Mouse (Mus musculus): Measurements from ENCODE around the gene Car1. TPM values are rescaled to one million over a fixed set of nuclear protein-coding genes. Genes with fewer than 3 reads are reported as not detected.
"Not testable (repeated sequence)": the region's sequence is repeated elsewhere in the genome, so short reads cannot be mapped to it uniquely, and the experiment has no call there.

Car1 gene
- polyA plus RNA-seq, 1 experiment: not detected

GRCm38 (mm10) chr3:14786551-14787079, 21.6 kb downstream of the Car1 start:
- no peak overlapping the region for H3K27ac ChIP-seq (ENCODE audit: insufficient read depth, low read length)
- no peak overlapping the region for H3K4me3 ChIP-seq (ENCODE audit: insufficient read depth, low read length)
- no peak for TF ChIP-seq CTCF (IDR thresholded peaks at IDR 0.05; ENCODE audit: borderline replicate concordance, insufficient read depth, low read length)
- TF ChIP-seq POLR2A (IDR thresholded peaks at IDR 0.05; ENCODE audit: low read depth, low read length): no peak
- no peaks in the 10 kb centered on the region for H3K4me1 ChIP-seq (ENCODE audit: control insufficient read depth, insufficient read depth, low read length)

GRCm38 (mm10) chr3:14785353-14785752, 22.8 kb downstream of the Car1 start:
- Histone ChIP-seq H3K4me1 (ENCODE audit: control insufficient read depth, insufficient read depth, low read length) (no peaks in the 10 kb centered on the region), H3K27ac (ENCODE audit: insufficient read depth, low read length) (no peak overlapping the region), H3K4me3 (ENCODE audit: insufficient read depth, low read length) (no peak overlapping the region)
- TF ChIP-seq POLR2A (IDR thresholded peaks at IDR 0.05; ENCODE audit: low read depth, low read length): no peak
- TF ChIP-seq CTCF (IDR thresholded peaks at IDR 0.05; ENCODE audit: borderline replicate concordance, insufficient read depth, low read length): no peak

DNA sequence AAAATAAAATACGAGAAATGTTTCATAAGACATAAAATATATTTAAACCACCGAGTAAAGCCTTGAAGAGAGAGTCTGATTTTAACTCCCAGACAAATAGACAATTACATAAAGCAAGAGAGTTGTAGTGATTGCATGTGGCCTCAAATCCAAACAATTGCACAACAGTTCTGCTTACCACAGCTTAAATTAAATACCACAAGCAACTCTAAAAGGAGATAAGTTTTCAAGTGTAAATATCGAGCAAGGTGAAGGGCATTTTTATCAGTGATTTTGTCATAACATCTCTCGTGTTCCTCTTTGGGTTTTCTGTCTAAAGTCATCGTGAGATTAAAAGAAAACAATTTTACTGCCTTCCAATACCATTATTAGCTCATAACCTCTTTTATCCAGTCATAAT, 25.0 kb downstream of the Car1 start:
- not testable (repeated sequence) for H3K27ac ChIP-seq (ENCODE audit: insufficient read depth, low read length); H3K4me1 ChIP-seq (ENCODE audit: control insufficient read depth, insufficient read depth, low read length); H3K4me3 ChIP-seq (ENCODE audit: insufficient read depth, low read length)

DNA sequence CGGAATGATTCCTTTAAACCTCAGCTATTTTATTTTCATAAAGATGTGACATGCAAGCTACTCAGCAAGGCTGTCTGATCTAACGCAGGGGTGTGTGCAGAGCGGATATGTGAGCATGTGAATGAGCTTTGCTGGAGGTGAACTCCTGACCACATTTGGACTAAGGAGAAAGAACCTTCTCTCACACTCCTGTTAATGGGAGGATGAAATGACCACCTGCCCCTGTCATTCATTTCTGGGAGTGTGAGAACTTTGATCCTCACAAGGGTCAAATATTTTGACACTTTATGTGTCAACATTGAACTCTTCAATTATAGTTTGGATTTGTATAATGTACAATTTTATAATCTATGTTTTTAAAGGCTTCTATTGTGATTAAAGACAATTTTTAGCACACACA, 25.8 kb downstream of the Car1 start:
- H3K27ac ChIP-seq (ENCODE audit: insufficient read depth, low read length); H3K4me3 ChIP-seq (ENCODE audit: insufficient read depth, low read length); H3K4me1 ChIP-seq (ENCODE audit: control insufficient read depth, insufficient read depth, low read length): not testable (repeated sequence)

- Histone ChIP-seq H3K4me3 (ENCODE audit: insufficient read depth, low read length) (no peak overlapping the region), H3K4me1 (ENCODE audit: control insufficient read depth, insufficient read depth, low read length) (no peaks in the 10 kb centered on the region), H3K27ac (ENCODE audit: insufficient read depth, low read length) (no peak overlapping the region)
- TF ChIP-seq POLR2A (IDR thresholded peaks at IDR 0.05; ENCODE audit: low read depth, low read length): no peak
- no peak for TF ChIP-seq CTCF (IDR thresholded peaks at IDR 0.05; ENCODE audit: borderline replicate concordance, insufficient read depth, low read length)
These were observed 28.0 kb downstream of the Car1 start for GRCm38 (mm10) chr3:14780212-14780611.

- not testable (repeated sequence) for H3K27ac ChIP-seq (ENCODE audit: insufficient read depth, low read length); H3K4me1 ChIP-seq (ENCODE audit: control insufficient read depth, insufficient read depth, low read length); H3K4me3 ChIP-seq (ENCODE audit: insufficient read depth, low read length)
These were observed 31.5 kb downstream of the Car1 start for GRCm38 (mm10) chr3:14776497-14777162.

DNA sequence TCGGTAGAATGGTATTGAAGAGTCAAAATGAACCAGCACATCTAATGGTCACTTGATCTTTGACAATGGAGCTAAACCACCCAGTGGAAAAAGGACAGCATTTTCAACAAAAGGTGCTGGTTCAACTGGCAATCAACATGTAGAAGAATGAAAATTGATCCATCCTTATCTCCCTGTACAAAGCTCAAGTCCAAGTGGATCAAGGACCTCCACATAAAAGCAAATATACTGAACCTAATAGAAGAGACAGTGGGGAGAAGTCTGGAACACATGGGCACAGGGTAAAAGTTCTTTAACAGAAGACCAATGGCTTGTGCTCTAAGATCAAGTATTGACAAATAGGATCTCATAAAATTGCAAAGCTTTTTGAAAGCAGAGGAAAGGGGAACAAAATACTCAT, 33.6 kb downstream of the Car1 start:
- H3K27ac ChIP-seq (ENCODE audit: insufficient read depth, low read length); H3K4me3 ChIP-seq (ENCODE audit: insufficient read depth, low read length); H3K4me1 ChIP-seq (ENCODE audit: control insufficient read depth, insufficient read depth, low read length): not testable (repeated sequence)

DNA sequence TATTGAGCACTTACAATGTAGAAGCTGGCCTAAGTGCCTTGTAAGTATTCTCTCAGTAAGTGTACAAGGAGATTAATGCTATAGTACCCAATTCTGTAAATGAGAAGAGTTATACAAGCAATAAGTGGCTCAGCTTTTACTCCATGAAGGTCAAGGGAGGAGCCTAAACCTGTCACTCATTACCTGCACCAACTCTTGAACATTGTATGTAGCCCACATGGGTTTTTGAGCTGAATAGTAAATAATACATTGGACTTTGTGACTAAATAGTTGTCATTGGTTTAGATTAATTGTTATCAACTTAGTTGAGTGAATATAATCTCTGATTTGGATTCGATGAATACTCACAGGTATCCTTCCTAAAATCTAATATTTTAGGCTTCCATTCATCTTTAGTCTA, 35.7 kb downstream of the Car1 start:
- H3K4me3 ChIP-seq (ENCODE audit: insufficient read depth, low read length); H3K4me1 ChIP-seq (ENCODE audit: control insufficient read depth, insufficient read depth, low read length); H3K27ac ChIP-seq (ENCODE audit: insufficient read depth, low read length): not testable (repeated sequence)

DNA sequence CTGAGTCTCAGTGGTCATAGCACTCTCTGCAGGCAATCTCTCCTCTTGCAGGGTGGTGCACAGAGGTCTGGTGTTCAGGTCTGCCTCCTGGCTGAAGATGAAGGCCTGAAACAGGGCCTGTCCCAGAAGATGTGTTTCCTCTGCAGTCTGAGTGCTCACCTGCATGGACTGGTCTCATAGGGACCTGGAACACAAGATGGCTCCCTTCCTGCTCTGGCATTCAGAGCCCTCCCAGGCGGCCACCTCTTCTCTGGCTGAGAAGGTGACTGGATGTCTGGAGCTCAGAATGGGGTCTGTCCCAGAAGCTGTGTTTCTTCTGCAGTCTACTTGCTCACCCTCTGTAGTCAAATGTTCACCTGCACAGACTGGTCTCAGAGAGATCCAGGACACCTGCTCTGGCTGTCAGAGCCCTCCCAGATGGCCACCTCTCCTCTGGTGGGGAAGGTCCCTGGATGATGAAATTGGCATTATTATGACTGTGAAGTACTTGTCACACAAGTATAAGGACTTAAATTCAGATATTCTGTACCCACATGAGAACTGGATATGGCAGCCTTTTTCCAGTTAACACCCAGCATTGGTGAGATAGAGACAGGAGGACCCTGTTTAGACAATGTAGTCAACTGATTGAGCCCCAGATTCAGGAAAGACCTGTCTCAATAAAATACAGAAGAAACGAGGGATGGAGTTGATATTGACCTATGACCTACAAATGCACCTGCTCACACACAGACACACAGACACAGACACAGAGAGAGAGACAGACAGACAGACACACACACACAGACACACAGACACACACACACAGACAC, 43.2 kb downstream of the Car1 start:
- Histone ChIP-seq H3K4me1 (ENCODE audit: control insufficient read depth, insufficient read depth, low read length) (no peaks in the 10 kb centered on the region), H3K27ac (ENCODE audit: insufficient read depth, low read length) (no peak overlapping the region)
- TF ChIP-seq POLR2A (IDR thresholded peaks at IDR 0.05; ENCODE audit: low read depth, low read length) (no peak), CTCF (IDR thresholded peaks at IDR 0.05; ENCODE audit: borderline replicate concordance, insufficient read depth, low read length) (no peak)

DNA sequence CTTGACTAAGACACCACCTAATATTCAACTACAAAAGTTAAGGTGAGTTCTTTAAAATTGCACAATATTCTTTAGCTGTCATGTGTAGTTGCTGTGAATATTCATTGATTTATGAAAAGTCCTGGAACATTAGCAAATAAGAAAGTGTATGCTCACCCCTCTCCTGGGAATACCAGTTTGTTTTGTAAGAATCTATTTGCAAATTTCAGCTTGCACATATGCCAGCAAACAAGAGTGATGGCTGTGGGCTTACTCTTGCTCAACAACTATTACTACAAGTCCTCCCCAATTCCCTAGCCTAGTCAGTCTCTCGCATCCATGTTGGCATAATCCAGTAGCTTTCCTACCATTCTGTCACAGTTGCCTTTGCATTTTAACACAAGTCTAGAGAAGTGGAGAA, 52.5 kb downstream of the Car1 start:
- TF ChIP-seq POLR2A (IDR thresholded peaks at IDR 0.05; ENCODE audit: low read depth, low read length) (no peak), CTCF (IDR thresholded peaks at IDR 0.05; ENCODE audit: borderline replicate concordance, insufficient read depth, low read length) (no peak)
- no peaks in the 10 kb centered on the region for H3K4me1 ChIP-seq (ENCODE audit: control insufficient read depth, insufficient read depth, low read length)
- H3K27ac ChIP-seq (ENCODE audit: insufficient read depth, low read length): no peak overlapping the region
- H3K4me3 ChIP-seq (ENCODE audit: insufficient read depth, low read length): no peak overlapping the region

More for the DNA sequence above, 43.2 kb downstream of the Car1 start:
- H3K4me3 ChIP-seq (ENCODE audit: insufficient read depth, low read length): no peak overlapping the region

- no peak for TF ChIP-seq POLR2A (IDR thresholded peaks at IDR 0.05; ENCODE audit: low read depth, low read length)
- TF ChIP-seq CTCF (IDR thresholded peaks at IDR 0.05; ENCODE audit: borderline replicate concordance, insufficient read depth, low read length): no peak
- Histone ChIP-seq H3K4me1 (ENCODE audit: control insufficient read depth, insufficient read depth, low read length) (no peaks in the 10 kb centered on the region), H3K4me3 (ENCODE audit: insufficient read depth, low read length) (no peak overlapping the region), H3K27ac (ENCODE audit: insufficient read depth, low read length) (no peak overlapping the region)
These were observed 62.1 kb downstream of the Car1 start for GRCm38 (mm10) chr3:14746041-14746440.
